Mouse (Mus musculus) midbrain, embryonic 15.5 days (tissue): ENCODE measurements around the gene Adh5. TPM values are rescaled to one million over a fixed set of nuclear protein-coding genes. Genes with fewer than 3 reads are reported as not detected.
A peak's percentile ranks its signal among the peaks of the same experiment; 100 is the strongest.
"Not testable (repeated sequence)": the region's sequence is repeated elsewhere in the genome, so short reads cannot be mapped to it uniquely, and the experiment has no call there.

Experiments used
- ATAC-seq: fragments of 200-750 bp; cut with Nextera tagmentation; replicated peaks from 2 replicates; pipeline ENCODE4 v1.8.0; 2017; ENCODE audit warnings: moderate TSS enrichment
- H3K27ac ChIP-seq: fragments of 300-500 bp; sonication (generic); 2 replicates; pipeline ENCODE4 v1.5.1; 2015; ENCODE audit warnings: mild to moderate bottlenecking, inconsistent platforms
- H3K27me3 ChIP-seq: fragments of 300-500 bp; sonication (generic); replicated peaks from 2 replicates; pipeline ENCODE4 v1.6.1; 2015; ENCODE audit warnings: inconsistent platforms
- H3K36me3 ChIP-seq: fragments of 300-500 bp; sonication (generic); replicated peaks from 2 replicates; pipeline ENCODE4 v1.6.1; 2015; ENCODE audit warnings: inconsistent platforms
- H3K4me1 ChIP-seq: fragments of 300-500 bp; sonication (generic); 2 replicates; pipeline ENCODE4 v1.6.1; 2015; ENCODE audit warnings: inconsistent platforms
- H3K4me2 ChIP-seq: fragments of 300-500 bp; sonication (generic); 2 replicates; pipeline ENCODE4 v1.6.1; 2015; ENCODE audit warnings: inconsistent platforms, mild to moderate bottlenecking, moderate library complexity
- H3K4me3 ChIP-seq: fragments of 300-500 bp; sonication (generic); 2 replicates; pipeline ENCODE4 v1.5.1; 2015; ENCODE audit warnings: mild to moderate bottlenecking, inconsistent platforms
- H3K9ac ChIP-seq: fragments of 300-500 bp; sonication (generic); 2 replicates; pipeline ENCODE4 v1.6.1; 2015; ENCODE audit warnings: mild to moderate bottlenecking, inconsistent platforms
- H3K9me3 ChIP-seq: fragments of 300-500 bp; sonication (generic); 2 replicates; pipeline ENCODE4 v1.6.1; 2016; ENCODE audit warnings: inconsistent platforms
- WGBS: fragments of 180-500 bp; shearing (Covaris S2); methylation state at CpG from one replicate; pipeline ENCODE4 v1.1.7; 2015; ENCODE audit warnings: mixed read lengths; 5-methylcytosine and 5-hydroxymethylcytosine counted together
- polyA plus RNA-seq: library from polyadenylated mRNA; unstranded; fragments of >200 nt; fragmentation: Nextera tagmentation; extraction: Ambion mirVana; gene quantifications from 2 replicates; pipeline ENCODE4 v1.2.1, GENCODE M21; 2015

Gene Adh5
- polyA plus RNA-seq, 1 experiment from 2014 or later: 194 TPM

DNA sequence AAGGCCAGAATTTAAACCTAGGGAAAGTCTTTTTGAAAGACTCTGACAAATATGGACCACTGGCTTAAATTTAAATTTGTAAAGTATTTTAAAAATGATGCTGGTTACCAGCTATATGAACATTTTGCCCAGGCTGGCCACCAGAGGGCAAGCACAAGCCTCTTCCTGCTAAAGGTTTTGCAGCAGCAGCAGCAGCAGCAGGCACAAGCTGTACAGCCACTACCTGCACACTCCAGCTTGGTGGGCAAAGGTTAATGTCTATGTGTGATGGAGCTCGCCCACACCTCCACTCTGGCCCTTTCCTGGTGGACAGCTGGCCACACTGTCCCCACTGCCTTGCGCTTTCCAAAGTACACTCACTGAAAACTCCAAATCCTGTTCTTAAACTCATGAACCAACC, 20.2 kb downstream of the Adh5 start:
- 86% methylated on average over 2 of the region's 2 CpGs for WGBS
- H3K27me3 ChIP-seq: no peaks in the 10 kb centered on the region
- no peak overlapping the region for H3K4me2 ChIP-seq
- H3K36me3 ChIP-seq: peaks cover 41% of the 10 kb centered on the region
- no peak overlapping the region for H3K27ac ChIP-seq
- no peak overlapping the region for H3K9ac ChIP-seq
- H3K4me1 ChIP-seq: no peaks in the 10 kb centered on the region
- no peak overlapping the region for H3K4me3 ChIP-seq
- H3K9me3 ChIP-seq: no peaks in the 10 kb centered on the region
- peak; percentile 70; the same call in 1 of the 2 replicates for ATAC-seq

GRCm38 (mm10) chr3:138463807-138464206, 20.9 kb downstream of the Adh5 start:
- Histone ChIP-seq H3K27me3 (no peaks in the 10 kb centered on the region), H3K27ac (no peak overlapping the region), H3K9ac (no peak overlapping the region), H3K4me2 (no peak overlapping the region), H3K9me3 (no peaks in the 10 kb centered on the region), H3K4me3 (no peak overlapping the region), H3K36me3 (peaks cover 40% of the 10 kb centered on the region), H3K4me1 (no peaks in the 10 kb centered on the region)
- no peak for ATAC-seq
- WGBS: 88% methylated on average over 6 of the region's 6 CpGs

- Histone ChIP-seq H3K4me1 (no peaks in the 10 kb centered on the region), H3K27ac (no peak overlapping the region), H3K9ac (no peak overlapping the region), H3K36me3 (peaks cover 35% of the 10 kb centered on the region), H3K4me2 (no peak overlapping the region), H3K27me3 (no peaks in the 10 kb centered on the region), H3K9me3 (no peaks in the 10 kb centered on the region), H3K4me3 (no peak overlapping the region)
- no peak for ATAC-seq
- 87% methylated on average over 16 of the region's 16 CpGs for WGBS
Measured at GRCm38 (mm10) chr3:138464573-138465147, 21.8 kb downstream of the Adh5 start.

DNA sequence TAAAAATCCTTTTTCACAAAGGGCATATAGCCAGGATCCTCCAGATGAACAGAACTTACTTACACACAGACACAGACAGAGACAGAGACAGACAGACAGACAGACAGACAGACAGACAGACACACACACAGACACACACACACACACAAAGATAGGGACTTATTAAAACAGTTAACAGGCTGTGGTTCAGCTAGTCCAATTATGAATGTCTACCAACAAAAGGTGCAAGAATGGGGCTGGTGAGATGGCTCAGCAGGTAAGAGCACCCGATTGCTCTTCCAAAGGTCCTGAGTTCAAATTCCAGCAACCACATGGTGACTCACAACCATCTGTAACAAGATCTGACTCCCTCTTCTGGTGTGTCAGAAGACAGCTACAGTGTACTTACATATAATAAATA, 23.8 kb downstream of the Adh5 start:
- H3K9ac ChIP-seq, H3K9me3 ChIP-seq, H3K27ac ChIP-seq, H3K4me1 ChIP-seq, ATAC-seq, H3K4me2 ChIP-seq, H3K4me3 ChIP-seq, H3K27me3 ChIP-seq: not testable (repeated sequence)
- H3K36me3 ChIP-seq: peaks cover 26% of the 10 kb centered on the region
- WGBS: 90% methylated on average over 1 of the region's 1 CpGs

DNA sequence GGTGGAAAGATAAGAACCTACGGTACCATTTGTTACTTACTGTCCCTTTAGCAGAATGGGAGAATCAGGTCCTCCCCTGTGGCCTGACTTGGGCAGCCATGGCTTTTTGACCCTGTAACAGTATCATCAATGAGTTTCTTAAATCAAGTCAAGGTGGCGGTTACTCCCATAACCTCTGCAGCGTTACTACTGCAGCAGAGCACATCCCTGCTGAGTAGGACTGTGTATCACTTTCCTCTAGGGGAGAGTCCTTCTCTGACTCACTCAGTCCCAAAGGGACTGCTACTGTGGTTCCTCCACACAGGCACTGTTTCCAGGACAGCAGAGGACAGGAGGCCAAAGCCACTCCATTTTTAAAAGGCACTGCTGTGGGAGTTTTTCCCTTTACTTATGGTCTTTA, 28.2 kb downstream of the Adh5 start:
- Histone ChIP-seq H3K9ac (no peak overlapping the region), H3K4me1 (no peaks in the 10 kb centered on the region), H3K4me3 (no peak overlapping the region), H3K27me3 (no peaks in the 10 kb centered on the region), H3K36me3 (peaks cover 19% of the 10 kb centered on the region), H3K4me2 (no peak overlapping the region), H3K9me3 (no peaks in the 10 kb centered on the region), H3K27ac (no peak overlapping the region)
- 90% methylated on average over 3 of the region's 3 CpGs for WGBS
- ATAC-seq: no peak

DNA sequence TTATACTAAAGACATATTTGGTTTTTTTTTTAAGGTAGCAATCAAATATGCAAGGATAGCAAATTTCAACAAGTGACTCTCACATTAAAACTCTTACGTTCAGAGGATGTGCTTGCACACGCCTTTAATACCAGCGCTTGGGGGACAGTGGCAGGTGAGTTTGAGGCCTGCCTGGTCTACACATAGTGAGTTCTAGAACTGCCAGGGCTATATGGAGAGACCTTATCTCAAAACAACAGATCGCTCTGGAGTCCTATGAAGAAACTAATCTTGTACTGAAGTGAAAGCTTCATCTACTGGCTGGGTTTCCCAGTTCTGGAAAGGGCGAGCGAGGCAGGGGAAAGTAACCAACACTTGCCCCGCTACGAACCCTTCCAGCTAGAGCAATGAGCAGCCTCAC, 36.6 kb downstream of the Adh5 start:
- no peak overlapping the region for H3K27ac ChIP-seq
- H3K9me3 ChIP-seq: no peaks in the 10 kb centered on the region
- H3K4me2 ChIP-seq: no peak overlapping the region
- no peak overlapping the region for H3K4me3 ChIP-seq
- no peaks in the 10 kb centered on the region for H3K27me3 ChIP-seq
- no peak overlapping the region for H3K9ac ChIP-seq
- H3K4me1 ChIP-seq: no peaks in the 10 kb centered on the region
- no peak for ATAC-seq
- peaks cover 7% of the 10 kb centered on the region; the same call in 1 of the 2 replicates for H3K36me3 ChIP-seq
- 95% methylated on average over 8 of the region's 8 CpGs for WGBS

- WGBS: 60% methylated on average over 14 of the region's 14 CpGs
- Histone ChIP-seq H3K36me3 (peaks cover 13% of the 10 kb centered on the region; the same call in 1 of the 2 replicates), H3K9me3 (no peaks in the 10 kb centered on the region), H3K4me2 (no peak overlapping the region), H3K27ac (no peak overlapping the region), H3K4me3 (no peak overlapping the region), H3K9ac (no peak overlapping the region), H3K27me3 (no peaks in the 10 kb centered on the region), H3K4me1 (no peaks in the 10 kb centered on the region)
- no peak for ATAC-seq
Measured at GRCm38 (mm10) chr3:138481526-138482284, 38.8 kb downstream of the Adh5 start.

DNA sequence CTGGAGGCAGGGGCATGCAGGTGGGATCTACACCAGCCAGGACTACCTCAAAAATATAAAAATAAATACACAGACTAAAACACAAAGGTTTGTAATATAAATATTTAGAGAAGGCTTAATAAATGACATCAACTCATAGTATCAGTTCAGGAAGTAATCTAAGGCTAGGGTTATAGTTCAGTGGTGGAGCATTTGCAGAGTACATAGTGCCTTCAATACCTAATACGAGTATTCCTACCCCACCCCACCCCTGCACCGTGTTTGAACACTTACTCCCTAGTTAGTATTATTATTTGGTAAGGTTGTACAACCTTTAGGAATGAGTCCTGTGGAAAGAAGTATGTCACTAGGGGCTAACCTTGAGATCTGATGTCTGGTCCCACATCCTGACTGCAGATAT, 40.3 kb downstream of the Adh5 start:
- H3K9me3 ChIP-seq: no peaks in the 10 kb centered on the region
- H3K27me3 ChIP-seq: no peaks in the 10 kb centered on the region
- peaks cover 11% of the 10 kb centered on the region for H3K4me1 ChIP-seq
- 96% methylated on average over 2 of the region's 2 CpGs for WGBS
- H3K36me3 ChIP-seq: peaks cover 13% of the 10 kb centered on the region; the same call in 1 of the 2 replicates
- no peak overlapping the region for H3K27ac ChIP-seq
- ATAC-seq: no peak
- H3K4me3 ChIP-seq: no peak overlapping the region
- no peak overlapping the region for H3K9ac ChIP-seq
- no peak overlapping the region for H3K4me2 ChIP-seq

- Histone ChIP-seq H3K4me3 (peak overlapping the region; percentile 79), H3K4me1 (peaks cover 17% of the 10 kb centered on the region), H3K4me2 (peak overlapping the region; percentile 72), H3K36me3 (peaks cover 6% of the 10 kb centered on the region; the same call in 1 of the 2 replicates), H3K9me3 (no peaks in the 10 kb centered on the region), H3K9ac (peak overlapping the region; percentile 82), H3K27ac (peak overlapping the region; percentile 80), H3K27me3 (no peaks in the 10 kb centered on the region)
- peak; percentile 4 for ATAC-seq
- under 1% methylated on average over 60 of the region's 61 CpGs for WGBS
Measured at GRCm38 (mm10) chr3:138488584-138489326, 45.9 kb downstream of the Adh5 start.

DNA sequence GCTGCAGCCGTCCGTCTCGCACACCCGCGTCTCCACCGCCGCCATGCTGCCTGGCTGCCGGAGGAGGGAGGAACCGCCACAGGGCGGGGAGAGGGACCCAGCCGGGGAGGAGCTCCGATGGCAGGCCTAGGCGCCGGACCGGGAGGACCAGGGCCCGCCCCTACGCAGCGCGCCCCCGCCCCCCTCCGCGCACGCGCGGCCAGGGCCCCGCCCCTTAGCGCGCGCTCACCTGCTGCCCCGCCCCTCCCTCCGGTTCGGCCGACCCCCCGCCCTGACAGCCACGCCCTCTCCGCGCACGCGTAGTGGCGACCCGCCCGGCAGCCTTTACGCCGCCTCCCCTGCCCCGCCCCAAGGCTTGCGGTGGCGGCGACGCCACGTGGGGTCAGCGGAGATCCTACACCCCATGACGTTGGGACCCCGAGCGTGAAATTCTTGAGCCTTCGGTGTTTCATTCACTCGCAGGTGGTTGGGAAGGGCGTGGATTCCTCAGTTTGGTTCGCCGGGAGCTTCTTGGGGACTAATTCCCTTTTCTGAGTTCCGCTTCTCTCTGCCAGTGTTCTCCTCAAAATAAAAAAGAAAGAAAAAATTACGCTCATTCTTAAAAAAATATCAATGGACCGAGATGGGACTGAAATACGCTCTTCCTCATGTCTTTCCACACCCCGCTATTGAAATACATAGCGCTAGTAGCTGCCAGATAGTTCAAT, 46.6 kb downstream of the Adh5 start, which contains the start of gene Metap1:
Metap1 (minus strand) TSS at position 189 of the 707 bp plus-strand sequence.
- H3K9ac ChIP-seq: peak within 1 kb of the TSS; percentile 82
- peaks cover 17% of the 10 kb centered on the region for H3K4me1 ChIP-seq
- ATAC-seq: peak; percentile 99
- H3K4me2 ChIP-seq: peak within 1 kb of the TSS; percentile 72
- peaks cover 6% of the 10 kb centered on the region; the same call in 1 of the 2 replicates for H3K36me3 ChIP-seq
- under 1% methylated on average over 39 of the region's 65 CpGs for WGBS
- H3K27me3 ChIP-seq: no peaks in the 10 kb centered on the region
- H3K4me3 ChIP-seq: peak within 1 kb of the TSS; percentile 79
- peak within 1 kb of the TSS; percentile 80 for H3K27ac ChIP-seq
- no peaks in the 10 kb centered on the region for H3K9me3 ChIP-seq

GRCm38 (mm10) chr3:138490034-138490337, 47.1 kb downstream of the Adh5 start:
- Histone ChIP-seq H3K27me3 (no peaks in the 10 kb centered on the region), H3K36me3 (peaks cover 6% of the 10 kb centered on the region; the same call in 1 of the 2 replicates), H3K4me3 (peak overlapping the region; percentile 79), H3K27ac (no peak overlapping the region), H3K4me1 (peaks cover 17% of the 10 kb centered on the region), H3K4me2 (peak overlapping the region; percentile 72), H3K9ac (peak overlapping the region; percentile 53), H3K9me3 (no peaks in the 10 kb centered on the region)
- WGBS: 27% methylated on average over 6 of the region's 6 CpGs
- ATAC-seq: peak; percentile 21

- ATAC-seq: no peak
- no peak overlapping the region for H3K9ac ChIP-seq
- no peaks in the 10 kb centered on the region for H3K36me3 ChIP-seq
- WGBS: 90% methylated on average over 3 of the region's 3 CpGs
- H3K9me3 ChIP-seq: no peaks in the 10 kb centered on the region
- no peak overlapping the region for H3K4me3 ChIP-seq
- peaks cover 3% of the 10 kb centered on the region; the same call in 1 of the 2 replicates for H3K4me1 ChIP-seq
- no peak overlapping the region for H3K27ac ChIP-seq
- no peak overlapping the region for H3K4me2 ChIP-seq
- no peaks in the 10 kb centered on the region for H3K27me3 ChIP-seq
Measured at GRCm38 (mm10) chr3:138493668-138494067, 50.8 kb downstream of the Adh5 start.
